Mouse (Mus musculus) thymus, adult 2 months (tissue): ENCODE measurements around the gene Gm49396. TPM values are rescaled to one million over a fixed set of nuclear protein-coding genes. Genes with fewer than 3 reads are reported as not detected.

Experiments
- DNase-seq: peaks from one replicate; pipeline ENCODE4 v3.0.0; 2021
- H3K27ac ChIP-seq: fragments of 200-500 bp; 2 replicates; pipeline ENCODE4 v1.5.1; 2012; ENCODE audit warnings: low read length, control low read depth; ENCODE audit not compliant: control insufficient read depth, insufficient read depth
- H3K27me3 ChIP-seq: fragments of 200-500 bp; 2 replicates; pipeline ENCODE4 v1.6.1; 2012; ENCODE audit warnings: mild to moderate bottlenecking, low read length, moderate library complexity, mixed read lengths; ENCODE audit not compliant: control insufficient read depth, insufficient read depth
- H3K36me3 ChIP-seq: fragments of 200-500 bp; 2 replicates; pipeline ENCODE4 v1.6.1; 2012; ENCODE audit warnings: mild to moderate bottlenecking, low read length, moderate library complexity; ENCODE audit not compliant: control insufficient read depth, insufficient read depth
- H3K4me1 ChIP-seq: fragments of 200-500 bp; replicated peaks from 2 replicates; pipeline ENCODE4 v1.6.1; 2012; ENCODE audit warnings: low read length; ENCODE audit not compliant: control insufficient read depth, insufficient read depth
- H3K4me3 ChIP-seq: fragments of 200-500 bp; 2 replicates; pipeline ENCODE4 v1.5.1; 2012; ENCODE audit warnings: mild to moderate bottlenecking, low read length, control low read depth, moderate library complexity; ENCODE audit not compliant: control insufficient read depth, insufficient read depth
- CTCF ChIP-seq: fragments of 200-500 bp; IDR thresholded peaks from 2 replicates; pipeline ENCODE4 v1.5.1; 2012; ENCODE audit warnings: mild to moderate bottlenecking, control low read depth, low read length, moderate library complexity, borderline replicate concordance; ENCODE audit not compliant: control insufficient read depth, poor library complexity, insufficient read depth; ENCODE audit errors: extremely low read depth
- POLR2A ChIP-seq: fragments of 200-500 bp; IDR thresholded peaks from 2 replicates; pipeline ENCODE4 v1.6.1; 2012; ENCODE audit warnings: mild to moderate bottlenecking, low read length, control low read depth, moderate library complexity; ENCODE audit not compliant: control insufficient read depth, poor library complexity, insufficient read depth; ENCODE audit errors: extremely low read depth
- WGBS: fragments of 180-500 bp; shearing (Covaris S2); methylation state at CpG from one replicate; pipeline ENCODE4 v1.1.7; 2018; 5-methylcytosine and 5-hydroxymethylcytosine counted together
- polyA plus RNA-seq: library from polyadenylated mRNA; depleted of rRNA; stranded (reverse); fragments of >200 nt; gene quantifications from 2 replicates; pipeline ENCODE4 v1.2.3, GENCODE M21; 2012

Gene Gm49396
- polyA plus RNA-seq, 1 experiment: 8.8 TPM

- WGBS: 98% methylated on average over 7 of the region's 7 CpGs
- H3K27ac ChIP-seq: no peak overlapping the region
- no peak for TF ChIP-seq CTCF
- TF ChIP-seq POLR2A: no peak
- no peak for DNase-seq
- no peak overlapping the region for H3K4me3 ChIP-seq
- H3K4me1 ChIP-seq: peaks cover 10% of the 10 kb centered on the region
- peaks cover 53% of the 10 kb centered on the region for H3K36me3 ChIP-seq
- no peaks in the 10 kb centered on the region for H3K27me3 ChIP-seq
Observed at GRCm38 (mm10) chr7:30585170-30585569, 22.0 kb downstream of the Gm49396 start.

GRCm38 (mm10) chr7:30586455-30587020 lies 23.4 kb downstream of the Gm49396 start:
- WGBS: 97% methylated on average over 28 of the region's 28 CpGs
- no peak overlapping the region for H3K4me3 ChIP-seq
- H3K27ac ChIP-seq: no peak overlapping the region
- H3K36me3 ChIP-seq: peaks cover 42% of the 10 kb centered on the region
- H3K4me1 ChIP-seq: peaks cover 10% of the 10 kb centered on the region
- no peaks in the 10 kb centered on the region for H3K27me3 ChIP-seq
- DNase-seq: no peak
- TF ChIP-seq POLR2A (no peak), CTCF (no peak)

- Histone ChIP-seq H3K36me3 (peaks cover 30% of the 10 kb centered on the region), H3K4me3 (peak overlapping the region; percentile 98), H3K4me1 (peaks cover 10% of the 10 kb centered on the region), H3K27ac (peak overlapping the region; percentile 51; the same call in 1 of the 2 replicates), H3K27me3 (no peaks in the 10 kb centered on the region)
- WGBS: 2% methylated on average over 67 of the region's 67 CpGs
- DNase-seq: no peak
- peak; percentile 51; the same call in 1 of the 2 replicates for TF ChIP-seq POLR2A
- no peak for TF ChIP-seq CTCF
Observed at GRCm38 (mm10) chr7:30587842-30588667, 24.9 kb downstream of the Gm49396 start.

GRCm38 (mm10) chr7:30588676-30589434 lies 25.7 kb downstream of the Gm49396 start, which contains the start of gene Kmt2b:
Gene Kmt2b (minus strand): TSS chr7:30588726.
- peaks cover 10% of the 10 kb centered on the region for H3K4me1 ChIP-seq
- peaks cover 23% of the 10 kb centered on the region for H3K36me3 ChIP-seq
- peak; percentile 91 for DNase-seq
- no peaks in the 10 kb centered on the region for H3K27me3 ChIP-seq
- TF ChIP-seq POLR2A: peak; percentile 50; the same call in 1 of the 2 replicates
- TF ChIP-seq CTCF: 0 out of 2 replicates have a peak, but pooled peaks have one; percentile 13
- H3K27ac ChIP-seq: peak within 1 kb of the TSS; percentile 51
- WGBS: under 1% methylated on average over 64 of the region's 68 CpGs
- H3K4me3 ChIP-seq: peak within 1 kb of the TSS; percentile 98

- DNase-seq: peak; percentile 83
- peaks cover 16% of the 10 kb centered on the region for H3K36me3 ChIP-seq
- WGBS: 34% methylated on average over 40 of the region's 40 CpGs
- peaks cover 10% of the 10 kb centered on the region for H3K4me1 ChIP-seq
- no peaks in the 10 kb centered on the region for H3K27me3 ChIP-seq
- peak overlapping the region; percentile 24 for H3K27ac ChIP-seq
- TF ChIP-seq POLR2A: no peak
- peak; percentile 84; the same call in 1 of the 2 replicates for TF ChIP-seq CTCF
- H3K4me3 ChIP-seq: peak overlapping the region; percentile 96
Observed at GRCm38 (mm10) chr7:30589435-30590301, 26.5 kb downstream of the Gm49396 start.
